Mouse (Mus musculus): Measurements from ENCODE around the gene Ifit1bl2.
A peak's percentile ranks its signal among the peaks of the same experiment; 100 is the strongest.
"Not testable (repeated sequence)": the region's sequence is repeated elsewhere in the genome, so short reads cannot be mapped to it uniquely, and the experiment has no call there.

Gene Ifit1bl2

GRCm38 (mm10) chr19:34640623-34641022 is at the start of gene Ifit1bl2, which contains the start of gene Ifit1:
TSS of gene Ifit1bl2 (minus strand) at chr19:34640743.
TSS of gene Ifit1 (plus strand) at chr19:34640871.
- DNase-seq (ENCODE audit: low read depth, low spot score) = peak; percentile 85

GRCm38 (mm10) chr19:34685530-34685929 is 45.0 kb upstream of the Ifit1bl2 start:
- no peak for DNase-seq (ENCODE audit: low read depth, low spot score)

GRCm38 (mm10) chr19:34684857-34685256 is 44.3 kb upstream of the Ifit1bl2 start:
- peak; percentile 53 for DNase-seq (ENCODE audit: low read depth, low spot score)

- no peak for DNase-seq (ENCODE audit: low read depth, low spot score)
Measured at GRCm38 (mm10) chr19:34678428-34678827, 37.9 kb upstream of the Ifit1bl2 start.

GRCm38 (mm10) chr19:34673476-34673875 is 32.9 kb upstream of the Ifit1bl2 start:
- no peak for DNase-seq (ENCODE audit: low read depth, low spot score)

GRCm38 (mm10) chr19:34666127-34666526 is 25.6 kb upstream of the Ifit1bl2 start:
- DNase-seq (ENCODE audit: low read depth, low spot score) = peak; percentile 77

GRCm38 (mm10) chr19:34662740-34663139 is 22.2 kb upstream of the Ifit1bl2 start:
- no peak for DNase-seq (ENCODE audit: low read depth, low spot score)

- peak; percentile 82 for DNase-seq (ENCODE audit: low read depth, low spot score)
Measured at GRCm38 (mm10) chr19:34662067-34662507, 21.5 kb upstream of the Ifit1bl2 start.

- no peak for DNase-seq (ENCODE audit: low read depth, low spot score)
Measured at GRCm38 (mm10) chr19:34656511-34657298, 16.2 kb upstream of the Ifit1bl2 start.

GRCm38 (mm10) chr19:34655227-34655805 is 14.8 kb upstream of the Ifit1bl2 start:
- no peak for DNase-seq (ENCODE audit: low read depth, low spot score)

- DNase-seq (ENCODE audit: low read depth, low spot score) = no peak
Measured at GRCm38 (mm10) chr19:34650997-34651396, 10.5 kb upstream of the Ifit1bl2 start.

- DNase-seq (ENCODE audit: low read depth, low spot score) = no peak
Measured at GRCm38 (mm10) chr19:34650276-34650675, 9.7 kb upstream of the Ifit1bl2 start.

- DNase-seq (ENCODE audit: low read depth, low spot score) = not testable (repeated sequence)
Measured at GRCm38 (mm10) chr19:34647630-34648029, 7.1 kb upstream of the Ifit1bl2 start.

GRCm38 (mm10) chr19:34642616-34643015 is 2.1 kb upstream of the Ifit1bl2 start:
- no peak for DNase-seq (ENCODE audit: low read depth, low spot score)

GRCm38 (mm10) chr19:34636933-34637557 is 3.5 kb downstream of the Ifit1bl2 start:
- peak; percentile 81 for DNase-seq (ENCODE audit: low read depth, low spot score)

- DNase-seq (ENCODE audit: low read depth, low spot score) = no peak
Measured at GRCm38 (mm10) chr19:34633484-34633883, 7.1 kb downstream of the Ifit1bl2 start.

- no peak for DNase-seq (ENCODE audit: low read depth, low spot score)
Measured at GRCm38 (mm10) chr19:34631487-34631886, 9.1 kb downstream of the Ifit1bl2 start.

GRCm38 (mm10) chr19:34627496-34627895 is 13.0 kb downstream of the Ifit1bl2 start:
- DNase-seq (ENCODE audit: low read depth, low spot score) = no peak

GRCm38 (mm10) chr19:34624663-34625062 is 15.9 kb downstream of the Ifit1bl2 start:
- DNase-seq (ENCODE audit: low read depth, low spot score) = no peak

- no peak for DNase-seq (ENCODE audit: low read depth, low spot score)
Measured at GRCm38 (mm10) chr19:34623781-34624180, 16.8 kb downstream of the Ifit1bl2 start.

GRCm38 (mm10) chr19:34620871-34621270 is 19.7 kb downstream of the Ifit1bl2 start:
- DNase-seq (ENCODE audit: low read depth, low spot score) = no peak

- DNase-seq (ENCODE audit: low read depth, low spot score) = peak; percentile 36
Measured at GRCm38 (mm10) chr19:34612243-34613001, 28.1 kb downstream of the Ifit1bl2 start.

Measured in CD4-positive, CD25-positive, alpha-beta regulatory T cell, adult 2 months (primary cell).